Mouse (Mus musculus): ENCODE data around the gene Gm3696. TPM values are rescaled to one million over a fixed set of nuclear protein-coding genes. Genes with fewer than 3 reads are reported as not detected.
"Not testable (repeated sequence)": the region's sequence is repeated elsewhere in the genome, so short reads cannot be mapped to it uniquely, and the experiment has no call there.

The Gm3696 gene
- 1 to 10 TPM in 1 of 2 experiments, under 1 TPM in 1; 0.23 to 1.5 TPM for total RNA-seq (2021)

GRCm38 (mm10) chr14:7100521-7100920, at the start of gene Gm3696:
Gm3696 (minus strand) TSS chr14:7100621.
- DNase-seq = not testable (repeated sequence)

- DNase-seq = not testable (repeated sequence)
Observed at GRCm38 (mm10) chr14:7125312-7125711, 24.9 kb upstream of the Gm3696 start, which contains the start of gene Gm6676. Gm6676 (minus strand) TSS chr14:7125412.

- DNase-seq = peak; percentile 4
Observed at GRCm38 (mm10) chr14:7105124-7105802, 4.8 kb upstream of the Gm3696 start.

- not testable (repeated sequence) for DNase-seq
Observed at GRCm38 (mm10) chr14:7044870-7045269, 55.6 kb downstream of the Gm3696 start, which contains the start of gene Gm3685. Gm3685 (minus strand) TSS chr14:7044970.

Other genes with a start within 250 kb of the Gm3696 start
- under 1 TPM; 0.43 to 0.59 TPM for gene Gm3667, start 210.7 kb downstream of the Gm3696 start, total RNA-seq (2021)
- gene Gm6356, start 126.8 kb downstream of the Gm3696 start, total RNA-seq (2021) = not detected
- under 1 TPM; 0.17 to 0.63 TPM for gene Gm10406, start 73.2 kb downstream of the Gm3696 start, total RNA-seq (2021)
- not detected for gene Gm3685, start 55.7 kb downstream of the Gm3696 start, total RNA-seq (2021)
- not detected for gene Gm6676, start 24.8 kb upstream of the Gm3696 start, total RNA-seq (2021)
- under 1 TPM; 0.34 to 0.43 TPM for gene Gm3512, start 73.9 kb upstream of the Gm3696 start, total RNA-seq (2021)
- gene Gm16434, start 93.9 kb upstream of the Gm3696 start, total RNA-seq (2021) = not detected
- not detected for gene Gm3727, start 164.1 kb upstream of the Gm3696 start, total RNA-seq (2021)
- gene Gm3739, start 214.4 kb upstream of the Gm3696 start, total RNA-seq (2021) = under 1 TPM; 0.52 to 0.54 TPM
- gene Gm5797, start 231.8 kb upstream of the Gm3696 start, total RNA-seq (2021) = not detected